Mouse (Mus musculus) right cerebral cortex, postnatal 14 days (tissue): ENCODE data around the gene Bsdc1.

Experiments used
- DNase-seq: peaks from one replicate; pipeline ENCODE4 v3.0.0; 2022

The Bsdc1 gene

GRCm38 (mm10) chr4:129490972-129491880, 29.8 kb downstream of the Bsdc1 start, which contains the start of the genes Tssk3 and Fam229a:
Tssk3 (minus strand) TSS chr4:129491022.
Fam229a (plus strand) TSS chr4:129491190.
- no peak for DNase-seq

GRCm38 (mm10) chr4:129494681-129495080, 33.3 kb downstream of the Bsdc1 start:
- no peak for DNase-seq

GRCm38 (mm10) chr4:129495672-129496562, 34.5 kb downstream of the Bsdc1 start:
- peak; percentile 53 for DNase-seq

GRCm38 (mm10) chr4:129496631-129497030, 35.2 kb downstream of the Bsdc1 start:
- DNase-seq, result no peak

- DNase-seq, result no peak
Observed at GRCm38 (mm10) chr4:129498941-129499340, 37.6 kb downstream of the Bsdc1 start.

GRCm38 (mm10) chr4:129500017-129500416, 38.6 kb downstream of the Bsdc1 start:
- no peak for DNase-seq

GRCm38 (mm10) chr4:129500607-129501566, 39.5 kb downstream of the Bsdc1 start:
- DNase-seq, result peak; percentile 73

- no peak for DNase-seq
Observed at GRCm38 (mm10) chr4:129502327-129502888, 41.0 kb downstream of the Bsdc1 start.

GRCm38 (mm10) chr4:129502901-129503444, 41.6 kb downstream of the Bsdc1 start:
- DNase-seq, result no peak

GRCm38 (mm10) chr4:129505511-129505910, 44.1 kb downstream of the Bsdc1 start:
- DNase-seq, result no peak

GRCm38 (mm10) chr4:129507434-129508236, 46.3 kb downstream of the Bsdc1 start:
- DNase-seq, result no peak

GRCm38 (mm10) chr4:129508237-129508515, 46.8 kb downstream of the Bsdc1 start:
- DNase-seq, result no peak

- no peak for DNase-seq
Observed at GRCm38 (mm10) chr4:129508834-129509600, 47.6 kb downstream of the Bsdc1 start.

GRCm38 (mm10) chr4:129509650-129510049, 48.3 kb downstream of the Bsdc1 start:
- no peak for DNase-seq

GRCm38 (mm10) chr4:129510723-129511412, 49.5 kb downstream of the Bsdc1 start:
- no peak for DNase-seq

- DNase-seq, result no peak
Observed at GRCm38 (mm10) chr4:129511413-129512096, 50.2 kb downstream of the Bsdc1 start.

GRCm38 (mm10) chr4:129513086-129513767, 51.8 kb downstream of the Bsdc1 start, which contains the start of gene Marcksl1:
Marcksl1 (plus strand) TSS chr4:129513581.
- DNase-seq, result peak; percentile 93

GRCm38 (mm10) chr4:129513891-129514290, 52.5 kb downstream of the Bsdc1 start:
- peak; percentile 40 for DNase-seq
